Mouse (Mus musculus) liver, embryonic 15.5 days (tissue): ENCODE results near the gene Slco4a1. TPM values are rescaled to one million over a fixed set of nuclear protein-coding genes. Genes with fewer than 3 reads are reported as not detected.

ENCODE experiments used
- ATAC-seq: fragments of 200-750 bp; cut with Nextera tagmentation; 2 replicates; pipeline ENCODE4 v1.8.0; 2017; ENCODE audit warnings: moderate number of reproducible peaks, mild to moderate bottlenecking, moderate library complexity; ENCODE audit not compliant: insufficient read depth
- H3K27ac ChIP-seq: fragments of 300-500 bp; sonication (generic); replicated peaks from 2 replicates; pipeline ENCODE4 v1.5.1; 2015; ENCODE audit warnings: mild to moderate bottlenecking, inconsistent platforms
- H3K27me3 ChIP-seq: fragments of 300-500 bp; sonication (generic); 2 replicates; pipeline ENCODE4 v1.6.1; 2015; ENCODE audit warnings: mild to moderate bottlenecking, inconsistent platforms
- H3K36me3 ChIP-seq: fragments of 300-500 bp; sonication (generic); replicated peaks from 2 replicates; pipeline ENCODE4 v1.6.1; 2015; ENCODE audit warnings: moderate library complexity, mild to moderate bottlenecking, inconsistent platforms
- H3K4me1 ChIP-seq: fragments of 300-500 bp; sonication (generic); replicated peaks from 2 replicates; pipeline ENCODE4 v1.6.1; 2015; ENCODE audit warnings: inconsistent platforms
- H3K4me2 ChIP-seq: fragments of 300-500 bp; sonication (generic); 2 replicates; pipeline ENCODE4 v1.6.1; 2015; ENCODE audit warnings: moderate library complexity, mild to moderate bottlenecking, inconsistent platforms
- H3K4me3 ChIP-seq: fragments of 300-500 bp; sonication (generic); replicated peaks from 2 replicates; pipeline ENCODE4 v1.5.1; 2015; ENCODE audit warnings: mild to moderate bottlenecking, inconsistent platforms
- H3K9ac ChIP-seq: fragments of 300-500 bp; sonication (generic); 2 replicates; pipeline ENCODE4 v1.6.1; 2015; ENCODE audit warnings: moderate library complexity, mild to moderate bottlenecking, inconsistent platforms
- H3K9me3 ChIP-seq: fragments of 300-500 bp; sonication (generic); replicated peaks from 2 replicates; pipeline ENCODE4 v1.6.1; 2016; ENCODE audit warnings: inconsistent platforms
- WGBS: fragments of 180-500 bp; shearing (Covaris S2); methylation state at CpG from one replicate; pipeline ENCODE4 v1.1.7; 2015; ENCODE audit warnings: mixed read lengths; ENCODE audit not compliant: insufficient replicate concordance; 5-methylcytosine and 5-hydroxymethylcytosine counted together
- polyA plus RNA-seq: library from polyadenylated mRNA; unstranded; fragments of >200 nt; fragmentation: Nextera tagmentation; extraction: Ambion mirVana; gene quantifications from 2 replicates; pipeline ENCODE4 v1.2.1, GENCODE M21; 2015

The Slco4a1 gene
- polyA plus RNA-seq, 1 experiment from 2014 or later = 0.54 TPM

DNA sequence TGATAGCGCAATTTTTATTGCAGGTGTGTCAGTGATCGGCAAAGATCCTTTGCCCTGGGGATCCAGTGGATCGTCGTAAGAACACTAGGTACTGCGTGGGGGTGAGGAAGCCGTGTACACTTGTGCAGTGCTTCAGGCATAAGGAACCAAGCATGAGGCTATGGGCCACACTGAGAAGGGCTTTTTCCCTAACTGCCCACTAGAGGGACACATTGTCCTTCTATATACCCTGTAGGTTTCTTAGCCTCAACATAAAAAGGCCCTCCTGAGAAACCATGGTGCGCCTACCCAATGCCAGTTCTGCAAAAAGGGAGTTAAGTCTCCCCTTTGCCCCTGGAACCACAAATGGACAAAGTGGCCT lies 17.0 kb downstream of the Slco4a1 start:
- H3K27me3 ChIP-seq = peaks cover 7% of the 10 kb centered on the region
- no peaks in the 10 kb centered on the region for H3K9me3 ChIP-seq
- no peak for ATAC-seq
- no peak overlapping the region for H3K4me3 ChIP-seq
- no peak overlapping the region for H3K27ac ChIP-seq
- no peak overlapping the region for H3K4me2 ChIP-seq
- H3K36me3 ChIP-seq = no peaks in the 10 kb centered on the region
- H3K9ac ChIP-seq = no peak overlapping the region
- 0 out of 2 replicates have a peak, but pooled peaks cover 4% of the 10 kb centered on the region for H3K4me1 ChIP-seq
- WGBS = 44% methylated on average over 7 of the region's 7 CpGs

DNA sequence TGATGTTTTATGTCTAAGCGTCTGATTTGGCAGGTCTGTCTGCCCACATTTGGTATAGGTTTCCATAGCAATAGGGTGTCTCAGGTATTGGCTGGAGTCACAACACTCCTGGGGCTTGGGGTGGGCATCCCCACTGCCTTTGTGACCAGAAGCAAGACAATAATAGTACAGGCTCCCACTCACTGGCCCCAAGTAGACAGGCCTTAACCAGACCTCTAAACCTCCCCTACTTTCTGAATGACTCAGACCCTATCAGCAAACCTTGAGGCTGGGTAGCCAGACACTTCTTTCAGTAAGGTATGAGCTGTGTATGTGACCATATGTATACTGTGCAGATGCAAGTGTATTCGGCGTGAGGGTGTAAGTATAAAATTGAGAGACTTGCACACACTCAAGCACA lies 18.8 kb downstream of the Slco4a1 start:
- H3K4me1 ChIP-seq = 0 out of 2 replicates have a peak, but pooled peaks cover 4% of the 10 kb centered on the region
- no peak for ATAC-seq
- H3K9ac ChIP-seq = no peak overlapping the region
- 63% methylated on average over 3 of the region's 3 CpGs for WGBS
- peaks cover 7% of the 10 kb centered on the region for H3K27me3 ChIP-seq
- no peak overlapping the region for H3K27ac ChIP-seq
- H3K9me3 ChIP-seq = no peaks in the 10 kb centered on the region
- H3K36me3 ChIP-seq = no peaks in the 10 kb centered on the region
- no peak overlapping the region for H3K4me3 ChIP-seq
- H3K4me2 ChIP-seq = no peak overlapping the region

DNA sequence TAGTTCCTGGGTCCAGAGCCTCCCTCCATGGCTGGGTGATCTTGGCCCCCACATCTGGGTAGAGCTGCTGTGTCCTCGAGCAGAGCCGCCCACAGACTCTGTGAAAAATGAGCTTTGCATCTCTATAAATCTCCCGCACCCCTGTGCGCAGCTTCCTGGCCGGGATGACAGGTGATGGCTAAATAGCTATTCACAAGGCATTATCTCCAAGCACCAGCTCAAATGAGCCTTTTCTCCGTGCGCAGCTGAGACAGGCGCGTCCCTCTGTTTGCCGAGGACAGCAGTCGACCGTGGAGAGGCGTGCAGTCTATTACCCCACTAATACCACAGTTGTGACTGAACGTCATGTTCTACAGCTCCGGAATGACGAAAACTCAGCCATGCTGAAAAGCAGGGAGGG lies 26.2 kb downstream of the Slco4a1 start:
- H3K27me3 ChIP-seq = peaks cover 23% of the 10 kb centered on the region
- H3K27ac ChIP-seq = no peak overlapping the region
- H3K4me1 ChIP-seq = no peaks in the 10 kb centered on the region
- no peaks in the 10 kb centered on the region for H3K36me3 ChIP-seq
- no peak overlapping the region for H3K4me3 ChIP-seq
- H3K9ac ChIP-seq = no peak overlapping the region
- no peak for ATAC-seq
- no peak overlapping the region for H3K4me2 ChIP-seq
- no peaks in the 10 kb centered on the region for H3K9me3 ChIP-seq
- WGBS = 31% methylated on average over 16 of the region's 16 CpGs

DNA sequence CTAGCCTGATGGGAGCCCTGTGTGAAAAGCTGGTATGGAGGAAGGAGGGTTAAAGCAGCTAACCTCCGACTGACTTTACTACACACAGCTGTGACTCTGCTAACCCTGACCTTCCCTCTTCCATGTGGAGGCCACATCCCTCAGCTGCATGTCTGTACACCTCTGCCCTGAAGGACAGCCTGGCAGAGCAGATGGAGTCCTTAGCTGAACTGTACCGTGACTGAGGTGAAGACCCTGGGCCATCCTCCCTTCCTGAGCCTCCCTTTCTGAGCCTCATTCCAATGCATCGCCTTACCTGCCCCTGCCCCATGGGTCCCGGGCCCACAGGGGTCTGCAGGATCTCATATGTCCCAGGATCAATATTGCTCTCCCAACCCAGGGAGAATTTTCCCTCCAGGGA lies 28.8 kb downstream of the Slco4a1 start:
- H3K4me1 ChIP-seq = no peaks in the 10 kb centered on the region
- H3K9me3 ChIP-seq = no peaks in the 10 kb centered on the region
- no peak overlapping the region for H3K27ac ChIP-seq
- peaks cover 42% of the 10 kb centered on the region for H3K27me3 ChIP-seq
- no peak overlapping the region for H3K9ac ChIP-seq
- 54% methylated on average over 4 of the region's 4 CpGs for WGBS
- ATAC-seq = no peak
- no peak overlapping the region for H3K4me3 ChIP-seq
- no peaks in the 10 kb centered on the region for H3K36me3 ChIP-seq
- H3K4me2 ChIP-seq = no peak overlapping the region

DNA sequence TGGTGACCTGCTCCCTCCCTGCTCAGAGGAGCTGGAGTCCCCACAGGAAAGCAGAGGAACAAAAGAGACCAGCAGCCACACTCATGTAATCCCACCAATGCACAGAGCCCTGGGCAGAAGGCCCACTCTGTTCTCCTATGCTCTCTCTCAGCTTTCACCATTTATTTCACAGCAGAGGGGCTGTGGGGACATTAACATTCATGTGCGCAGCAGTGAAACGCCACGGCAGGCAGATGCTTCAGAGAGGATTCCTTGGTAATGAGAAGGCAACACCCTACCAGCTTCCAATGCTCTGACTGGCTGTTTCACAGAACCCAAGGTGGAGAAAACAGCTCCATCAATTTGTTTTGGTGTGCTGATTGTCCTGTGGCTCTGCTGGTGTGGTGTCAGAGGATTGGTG lies 29.3 kb downstream of the Slco4a1 start:
- no peak overlapping the region for H3K27ac ChIP-seq
- H3K9me3 ChIP-seq = no peaks in the 10 kb centered on the region
- WGBS = 62% methylated on average over 3 of the region's 3 CpGs
- H3K27me3 ChIP-seq = peaks cover 42% of the 10 kb centered on the region
- H3K4me1 ChIP-seq = no peaks in the 10 kb centered on the region
- H3K36me3 ChIP-seq = no peaks in the 10 kb centered on the region
- no peak overlapping the region for H3K9ac ChIP-seq
- H3K4me2 ChIP-seq = no peak overlapping the region
- no peak for ATAC-seq
- no peak overlapping the region for H3K4me3 ChIP-seq

DNA sequence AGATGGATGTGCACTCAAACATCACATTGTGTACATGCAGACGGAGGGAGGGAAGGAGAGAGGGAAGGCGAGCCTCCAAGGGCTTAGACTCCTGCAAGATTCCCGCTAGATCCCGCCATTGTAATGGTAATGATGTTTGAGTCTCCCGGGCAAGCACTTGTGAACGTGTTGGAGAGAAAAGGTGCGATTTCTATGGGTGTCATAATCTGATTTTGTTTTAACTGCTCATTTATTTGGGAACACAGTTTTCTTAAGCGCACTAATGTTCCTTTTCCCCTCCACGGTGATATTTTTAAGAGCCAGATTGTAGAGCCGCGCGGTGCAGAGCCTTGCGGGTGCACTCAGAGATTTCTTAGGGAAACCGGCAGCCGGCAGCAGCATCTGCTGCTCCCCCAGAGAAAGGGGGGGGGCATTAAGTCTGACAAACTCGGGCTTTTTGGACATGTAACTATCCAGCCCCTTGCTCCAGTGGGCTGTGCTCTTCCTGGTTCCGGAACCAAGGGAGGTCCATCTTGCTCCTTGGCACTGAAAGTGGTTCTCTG lies 32.2 kb downstream of the Slco4a1 start:
- Histone ChIP-seq H3K4me2 (no peak overlapping the region), H3K27ac (no peak overlapping the region), H3K9me3 (no peaks in the 10 kb centered on the region), H3K9ac (no peak overlapping the region), H3K4me3 (no peak overlapping the region), H3K4me1 (no peaks in the 10 kb centered on the region), H3K36me3 (no peaks in the 10 kb centered on the region), H3K27me3 (peaks cover 23% of the 10 kb centered on the region)
- 21% methylated on average over 17 of the region's 17 CpGs for WGBS
- no peak for ATAC-seq

DNA sequence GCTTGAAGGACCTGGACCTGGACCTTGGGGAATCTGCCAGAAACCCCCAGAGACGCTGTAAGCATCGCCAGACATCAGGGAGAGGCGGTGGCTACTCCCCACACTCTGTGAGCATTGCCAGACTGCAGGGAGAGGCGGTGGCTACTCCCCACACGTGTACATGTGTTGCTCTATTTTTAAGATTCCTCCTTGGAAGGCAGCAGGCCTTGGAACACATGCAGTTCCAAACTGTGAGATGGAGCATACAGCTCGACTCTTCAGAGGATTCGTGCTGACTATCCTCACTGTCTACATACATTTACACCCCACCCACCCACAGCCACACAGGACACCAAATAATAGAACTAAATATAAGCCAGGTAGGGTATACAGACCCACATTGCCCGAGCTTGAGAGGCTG lies 39.9 kb downstream of the Slco4a1 start:
- no peak overlapping the region for H3K4me2 ChIP-seq
- H3K9ac ChIP-seq = no peak overlapping the region
- no peaks in the 10 kb centered on the region for H3K36me3 ChIP-seq
- H3K4me1 ChIP-seq = no peaks in the 10 kb centered on the region
- peaks cover 34% of the 10 kb centered on the region for H3K27me3 ChIP-seq
- H3K4me3 ChIP-seq = no peak overlapping the region
- 49% methylated on average over 8 of the region's 8 CpGs for WGBS
- no peaks in the 10 kb centered on the region for H3K9me3 ChIP-seq
- ATAC-seq = no peak
- no peak overlapping the region for H3K27ac ChIP-seq

DNA sequence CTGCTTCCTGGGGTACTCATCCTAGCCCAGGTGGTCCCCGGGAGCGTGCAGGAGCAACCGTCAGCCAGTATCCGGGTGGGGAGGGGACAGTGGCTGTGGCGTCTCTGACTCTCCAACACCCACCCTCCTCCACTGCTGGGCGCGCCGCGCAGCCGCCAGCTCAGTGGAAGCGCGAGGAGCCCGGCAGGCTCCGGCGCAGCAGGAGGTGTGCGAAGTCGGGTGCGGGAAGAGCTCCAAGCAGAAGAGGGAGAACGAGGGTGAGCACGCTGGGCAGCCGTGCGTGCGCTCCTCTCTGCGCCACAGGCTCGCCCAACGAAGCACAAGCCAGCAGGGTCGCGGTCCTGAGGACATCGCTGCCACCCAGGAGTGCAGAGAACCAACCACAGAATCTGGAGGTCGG lies 43.7 kb downstream of the Slco4a1 start, which contains the start of gene Ntsr1:
Ntsr1 (plus strand) TSS at position 236 of the 400 bp plus-strand sequence.
- Histone ChIP-seq H3K9me3 (no peaks in the 10 kb centered on the region), H3K36me3 (no peaks in the 10 kb centered on the region), H3K4me2 (no peak within 1 kb of the TSS), H3K27me3 (peaks cover 49% of the 10 kb centered on the region), H3K4me1 (no peaks in the 10 kb centered on the region), H3K9ac (no peak within 1 kb of the TSS), H3K4me3 (no peak within 1 kb of the TSS), H3K27ac (no peak within 1 kb of the TSS)
- WGBS = 2% methylated on average over 30 of the region's 30 CpGs
- ATAC-seq = no peak

DNA sequence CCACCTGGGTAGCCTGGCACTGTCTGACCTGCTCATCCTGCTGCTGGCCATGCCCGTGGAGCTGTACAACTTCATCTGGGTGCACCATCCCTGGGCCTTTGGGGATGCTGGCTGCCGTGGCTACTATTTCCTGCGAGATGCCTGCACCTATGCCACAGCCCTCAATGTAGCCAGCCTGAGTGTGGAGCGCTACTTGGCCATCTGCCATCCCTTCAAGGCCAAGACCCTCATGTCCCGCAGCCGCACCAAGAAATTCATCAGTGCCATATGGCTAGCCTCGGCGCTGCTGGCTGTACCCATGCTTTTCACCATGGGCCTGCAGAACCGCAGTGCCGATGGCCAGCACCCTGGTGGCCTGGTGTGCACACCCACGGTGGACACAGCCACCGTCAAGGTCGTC lies 44.7 kb downstream of the Slco4a1 start:
- H3K27me3 ChIP-seq = peaks cover 49% of the 10 kb centered on the region
- no peak overlapping the region for H3K9ac ChIP-seq
- H3K36me3 ChIP-seq = no peaks in the 10 kb centered on the region
- no peak overlapping the region for H3K4me2 ChIP-seq
- no peaks in the 10 kb centered on the region for H3K4me1 ChIP-seq
- H3K9me3 ChIP-seq = no peaks in the 10 kb centered on the region
- ATAC-seq = no peak
- WGBS = 37% methylated on average over 13 of the region's 13 CpGs
- H3K4me3 ChIP-seq = no peak overlapping the region
- no peak overlapping the region for H3K27ac ChIP-seq

DNA sequence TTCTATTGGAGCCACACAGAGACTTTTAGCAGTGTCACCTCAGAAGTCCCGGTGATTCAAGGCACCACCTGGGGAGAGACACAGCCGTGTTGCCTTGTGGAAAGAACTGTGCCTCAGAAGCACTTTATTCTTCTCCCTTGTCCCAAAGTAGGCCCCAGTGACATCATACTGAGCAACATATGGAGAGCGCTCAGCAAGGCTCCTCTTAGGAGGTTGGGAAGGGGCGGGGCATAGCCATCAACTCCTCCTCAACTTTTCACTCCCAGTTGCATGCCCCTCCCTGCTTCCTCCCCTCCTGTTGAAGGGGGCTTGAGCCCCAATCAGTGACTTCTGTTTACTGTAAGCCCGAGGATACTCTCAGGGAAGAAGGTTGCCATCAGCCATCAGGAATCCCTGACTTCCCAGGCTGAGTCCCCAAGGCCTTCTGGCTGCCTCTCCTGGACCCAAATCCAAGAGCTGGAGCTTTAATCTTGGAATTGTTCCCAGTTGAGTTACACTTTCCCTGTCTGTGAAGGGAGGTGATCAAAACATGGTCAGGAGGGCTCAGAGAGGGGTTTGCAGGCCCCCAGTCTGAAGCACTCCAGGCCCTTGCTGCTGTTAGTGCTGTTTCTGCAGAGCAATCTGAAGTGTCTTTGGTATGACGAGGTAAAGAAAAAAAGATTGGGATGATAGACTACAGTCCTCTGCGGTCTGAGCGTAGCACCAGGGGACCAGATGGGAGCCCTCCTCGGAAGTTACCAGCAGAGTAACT lies 45.3 kb downstream of the Slco4a1 start:
- no peak overlapping the region for H3K4me3 ChIP-seq

DNA sequence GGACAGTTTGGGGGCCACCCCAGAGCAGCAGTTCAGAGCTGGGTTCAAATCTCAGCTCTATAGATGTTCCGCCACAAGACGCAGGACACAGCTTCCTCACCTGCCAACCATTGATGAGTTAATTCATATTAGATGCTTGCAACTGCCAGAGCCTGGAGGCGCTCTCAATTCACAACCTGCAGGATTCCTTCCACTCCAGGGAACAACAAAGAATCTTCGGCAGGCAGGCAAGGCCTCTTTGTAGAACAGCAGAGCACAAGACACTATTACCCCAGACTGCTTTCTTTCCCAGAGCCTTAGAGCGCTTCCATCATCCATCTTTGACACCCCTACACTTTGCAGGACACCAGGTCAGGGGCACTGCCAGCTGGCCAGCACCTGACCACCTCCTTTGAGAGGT lies 50.2 kb downstream of the Slco4a1 start:
- H3K27ac ChIP-seq = no peak overlapping the region
- 67% methylated on average over 5 of the region's 5 CpGs for WGBS
- ATAC-seq = no peak
- H3K27me3 ChIP-seq = peaks cover 12% of the 10 kb centered on the region
- H3K4me2 ChIP-seq = no peak overlapping the region
- no peaks in the 10 kb centered on the region for H3K9me3 ChIP-seq
- H3K4me1 ChIP-seq = no peaks in the 10 kb centered on the region
- H3K36me3 ChIP-seq = no peaks in the 10 kb centered on the region
- H3K9ac ChIP-seq = no peak overlapping the region
- no peak overlapping the region for H3K4me3 ChIP-seq

More for the DNA sequence above, 45.3 kb downstream of the Slco4a1 start:
- Histone ChIP-seq H3K4me1 (no peaks in the 10 kb centered on the region), H3K27me3 (peaks cover 49% of the 10 kb centered on the region), H3K9ac (no peak overlapping the region), H3K9me3 (no peaks in the 10 kb centered on the region), H3K36me3 (no peaks in the 10 kb centered on the region), H3K4me2 (no peak overlapping the region), H3K27ac (no peak overlapping the region)
- 26% methylated on average over 9 of the region's 9 CpGs for WGBS
- no peak for ATAC-seq
